Mouse (Mus musculus) kidney, adult 2 months (tissue): ENCODE data around the gene Pitpnm3. TPM values are rescaled to one million over a fixed set of nuclear protein-coding genes. Genes with fewer than 3 reads are reported as not detected.

Source experiments
- DNase-seq: peaks from one replicate; pipeline ENCODE4 v3.0.0; 2021
- H3K27ac ChIP-seq: fragments of 200-500 bp; 2 replicates; pipeline ENCODE4 v1.5.1; 2012; ENCODE audit warnings: low read depth, low read length, control low read depth, inconsistent platforms; ENCODE audit not compliant: insufficient read depth
- H3K27me3 ChIP-seq: fragments of 200-500 bp; replicated peaks from 2 replicates; pipeline ENCODE4 v1.6.1; 2012; ENCODE audit warnings: mild to moderate bottlenecking, moderate library complexity, low read length, inconsistent platforms; ENCODE audit not compliant: control insufficient read depth, insufficient read depth
- H3K36me3 ChIP-seq: fragments of 200-500 bp; 2 replicates; pipeline ENCODE4 v1.6.1; 2012; ENCODE audit warnings: mild to moderate bottlenecking, moderate library complexity, low read length, inconsistent platforms; ENCODE audit not compliant: control insufficient read depth, insufficient read depth
- H3K4me1 ChIP-seq: fragments of 200-500 bp; 2 replicates; pipeline ENCODE4 v1.6.1; 2011; ENCODE audit warnings: low read length; ENCODE audit not compliant: control insufficient read depth, insufficient read depth
- H3K4me3 ChIP-seq: fragments of 200-500 bp; 2 replicates; pipeline ENCODE4 v1.5.1; 2011; ENCODE audit warnings: mild to moderate bottlenecking, low read depth, low read length, control low read depth; ENCODE audit not compliant: insufficient read depth
- CTCF ChIP-seq: fragments of 200-500 bp; conservative IDR thresholded peaks from 2 replicates; pipeline ENCODE4 v1.5.1; 2011; ENCODE audit warnings: low read depth, mild to moderate bottlenecking, control low read depth, low read length, moderate library complexity, mixed read lengths; ENCODE audit not compliant: insufficient read depth, insufficient read length
- POLR2A ChIP-seq: fragments of 200-500 bp; IDR thresholded peaks from one replicate; pipeline ENCODE4 v1.6.1; 2011; ENCODE audit warnings: low read depth, low read length, control low read depth
- WGBS: fragments of 180-500 bp; shearing (Covaris S2); methylation state at CpG from one replicate; pipeline ENCODE4 v1.1.7; 2018; 5-methylcytosine and 5-hydroxymethylcytosine counted together
- polyA plus RNA-seq: library from polyadenylated mRNA; depleted of rRNA; stranded (reverse); fragments of >200 nt; gene quantifications from 2 replicates; pipeline ENCODE4 v1.2.3, GENCODE M21; 2012

The Pitpnm3 gene
- polyA plus RNA-seq, 1 experiment, result 4.7 TPM

- no peak overlapping the region for H3K27ac ChIP-seq
- H3K36me3 ChIP-seq, result no peaks in the 10 kb centered on the region
- H3K4me3 ChIP-seq, result no peak overlapping the region
- TF ChIP-seq CTCF (peak; percentile 42), POLR2A (no peak)
- no peaks in the 10 kb centered on the region for H3K27me3 ChIP-seq
- H3K4me1 ChIP-seq, result no peaks in the 10 kb centered on the region
- peak; percentile 4 for DNase-seq
- 21% methylated on average over 9 of the region's 10 CpGs for WGBS
Observed at GRCm38 (mm10) chr11:72023581-72023980, 112.0 kb downstream of the Pitpnm3 start.

GRCm38 (mm10) chr11:72022827-72023226 is 112.8 kb downstream of the Pitpnm3 start:
- H3K4me3 ChIP-seq, result no peak overlapping the region
- no peaks in the 10 kb centered on the region for H3K4me1 ChIP-seq
- WGBS, result 83% methylated on average over 6 of the region's 6 CpGs
- H3K36me3 ChIP-seq, result no peaks in the 10 kb centered on the region
- no peaks in the 10 kb centered on the region for H3K27me3 ChIP-seq
- no peak for DNase-seq
- TF ChIP-seq CTCF (no peak), POLR2A (no peak)
- no peak overlapping the region for H3K27ac ChIP-seq

- Histone ChIP-seq H3K4me3 (no peak overlapping the region), H3K36me3 (no peaks in the 10 kb centered on the region), H3K4me1 (no peaks in the 10 kb centered on the region), H3K27me3 (no peaks in the 10 kb centered on the region), H3K27ac (no peak overlapping the region)
- DNase-seq, result no peak
- WGBS, result 84% methylated on average over 4 of the region's 4 CpGs
- TF ChIP-seq CTCF (no peak), POLR2A (no peak)
Observed at GRCm38 (mm10) chr11:72021015-72021414, 114.6 kb downstream of the Pitpnm3 start.

- Histone ChIP-seq H3K4me1 (no peaks in the 10 kb centered on the region), H3K4me3 (no peak overlapping the region), H3K27me3 (no peaks in the 10 kb centered on the region), H3K27ac (no peak overlapping the region), H3K36me3 (no peaks in the 10 kb centered on the region)
- DNase-seq, result no peak
- TF ChIP-seq POLR2A (no peak), CTCF (no peak)
- 78% methylated on average over 9 of the region's 9 CpGs for WGBS
Observed at GRCm38 (mm10) chr11:72017253-72017601, 118.4 kb downstream of the Pitpnm3 start.

- no peak for DNase-seq
- TF ChIP-seq POLR2A (no peak), CTCF (no peak)
- no peaks in the 10 kb centered on the region for H3K36me3 ChIP-seq
Observed at GRCm38 (mm10) chr11:72016518-72017252, 118.9 kb downstream of the Pitpnm3 start.

GRCm38 (mm10) chr11:72014674-72015073 is 120.9 kb downstream of the Pitpnm3 start:
- WGBS, result 67% methylated on average over 4 of the region's 4 CpGs
- DNase-seq, result no peak
- Histone ChIP-seq H3K27ac (no peak overlapping the region), H3K4me1 (no peaks in the 10 kb centered on the region), H3K36me3 (no peaks in the 10 kb centered on the region), H3K27me3 (no peaks in the 10 kb centered on the region), H3K4me3 (no peak overlapping the region)
- TF ChIP-seq POLR2A, result no peak

More at GRCm38 (mm10) chr11:72016518-72017252, 118.9 kb downstream of the Pitpnm3 start:
- H3K4me3 ChIP-seq, result no peak overlapping the region
- no peaks in the 10 kb centered on the region for H3K4me1 ChIP-seq
- 81% methylated on average over 13 of the region's 13 CpGs for WGBS
- H3K27ac ChIP-seq, result no peak overlapping the region
- no peaks in the 10 kb centered on the region for H3K27me3 ChIP-seq

- TF ChIP-seq POLR2A (no peak), CTCF (no peak)
- no peak for DNase-seq
- Histone ChIP-seq H3K4me1 (no peaks in the 10 kb centered on the region), H3K27me3 (no peaks in the 10 kb centered on the region), H3K4me3 (no peak overlapping the region), H3K27ac (no peak overlapping the region), H3K36me3 (no peaks in the 10 kb centered on the region)
- WGBS, result 84% methylated on average over 1 of the region's 1 CpGs
Observed at GRCm38 (mm10) chr11:72011955-72012354, 123.6 kb downstream of the Pitpnm3 start.
